Mouse (Mus musculus): ENCODE data around the gene Tph1.

DNA sequence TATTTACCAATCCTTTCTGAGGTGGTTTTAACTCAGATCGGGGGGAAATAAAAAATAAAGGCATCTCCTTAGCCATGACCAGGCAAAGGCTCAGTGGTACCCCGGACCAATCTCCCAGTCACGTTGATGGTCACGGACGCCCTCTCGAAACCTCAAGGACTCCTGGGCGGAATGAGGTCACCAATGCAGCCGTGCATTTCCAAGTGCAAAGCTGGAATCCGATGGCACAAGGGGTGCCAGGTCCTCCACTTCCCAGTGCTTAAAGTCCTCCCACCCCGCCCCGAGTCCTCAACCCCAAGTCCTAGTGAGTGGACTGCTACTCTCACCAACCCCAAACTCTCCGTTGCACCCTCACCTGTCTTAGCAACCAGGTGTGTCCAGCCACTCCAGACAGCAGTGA lies 58.1 kb downstream of the Tph1 start:
- TF ChIP-seq CTCF (IDR thresholded peaks at IDR 0.05; ENCODE audit: low read depth) (no peak), EP300 (IDR thresholded peaks at IDR 0.05; ENCODE audit: low read depth) (no peak)
